Mouse (Mus musculus): ENCODE data around the gene Rab3b. TPM values are rescaled to one million over a fixed set of nuclear protein-coding genes. Genes with fewer than 3 reads are reported as not detected.

Gene Rab3b
- polyA plus RNA-seq, 1 experiment = 395 TPM

GRCm38 (mm10) chr4:108841920-108842578 lies 36.8 kb upstream of the Rab3b start:
- TF ChIP-seq POLR2A (IDR thresholded peaks at IDR 0.05; ENCODE audit: insufficient read depth, low read depth, low read length) = no peak
- no peak for TF ChIP-seq CTCF (IDR thresholded peaks at IDR 0.05; ENCODE audit: insufficient read depth, low read depth, low read length)
- 91% methylated on average over 7 of the region's 7 CpGs for WGBS
- Histone ChIP-seq H3K4me3 (ENCODE audit: insufficient read depth, low read depth, low read length) (no peak overlapping the region), H3K27ac (ENCODE audit: insufficient read depth, low read depth, low read length) (no peak overlapping the region), H3K4me1 (ENCODE audit: control insufficient read depth, insufficient read depth, low read length) (no peaks in the 10 kb centered on the region)

- Histone ChIP-seq H3K4me3 (ENCODE audit: insufficient read depth, low read depth, low read length) (no peak overlapping the region), H3K27ac (ENCODE audit: insufficient read depth, low read depth, low read length) (no peak overlapping the region), H3K4me1 (ENCODE audit: control insufficient read depth, insufficient read depth, low read length) (0 out of 2 replicates have a peak, but pooled peaks cover under 1% of the 10 kb centered on the region)
- TF ChIP-seq POLR2A (IDR thresholded peaks at IDR 0.05; ENCODE audit: insufficient read depth, low read depth, low read length) (no peak), CTCF (IDR thresholded peaks at IDR 0.05; ENCODE audit: insufficient read depth, low read depth, low read length) (no peak)
Measured at GRCm38 (mm10) chr4:108843336-108843735, 35.5 kb upstream of the Rab3b start.

- WGBS = 90% methylated on average over 5 of the region's 5 CpGs
- Histone ChIP-seq H3K4me3 (ENCODE audit: insufficient read depth, low read depth, low read length) (no peak overlapping the region), H3K4me1 (ENCODE audit: control insufficient read depth, insufficient read depth, low read length) (peaks cover 4% of the 10 kb centered on the region; the same call in 1 of the 2 replicates), H3K27ac (ENCODE audit: insufficient read depth, low read depth, low read length) (no peak overlapping the region)
- no peak for TF ChIP-seq POLR2A (IDR thresholded peaks at IDR 0.05; ENCODE audit: insufficient read depth, low read depth, low read length)
- TF ChIP-seq CTCF (IDR thresholded peaks at IDR 0.05; ENCODE audit: insufficient read depth, low read depth, low read length) = no peak
Measured at GRCm38 (mm10) chr4:108845824-108846569, 32.9 kb upstream of the Rab3b start.

- H3K4me3 ChIP-seq (ENCODE audit: insufficient read depth, low read depth, low read length) = peak within 1 kb of the TSS; percentile 95
- H3K27ac ChIP-seq (ENCODE audit: insufficient read depth, low read depth, low read length) = no peak within 1 kb of the TSS
- TF ChIP-seq CTCF (IDR thresholded peaks at IDR 0.05; ENCODE audit: insufficient read depth, low read depth, low read length) (no peak), POLR2A (IDR thresholded peaks at IDR 0.05; ENCODE audit: insufficient read depth, low read depth, low read length) (peak; percentile 38; the same call in 1 of the 2 replicates)
- WGBS = under 1% methylated on average over 77 of the region's 77 CpGs
- peaks cover 4% of the 10 kb centered on the region; the same call in 1 of the 2 replicates for H3K4me1 ChIP-seq (ENCODE audit: control insufficient read depth, insufficient read depth, low read length)
Measured at GRCm38 (mm10) chr4:108847715-108848504, 31.0 kb upstream of the Rab3b start, which contains the start of gene Kti12. TSS of gene Kti12 (plus strand) at chr4:108847785.

- Histone ChIP-seq H3K4me3 (ENCODE audit: insufficient read depth, low read depth, low read length) (peak within 1 kb of the TSS; percentile 95), H3K4me1 (ENCODE audit: control insufficient read depth, insufficient read depth, low read length) (peaks cover 4% of the 10 kb centered on the region; the same call in 1 of the 2 replicates), H3K27ac (ENCODE audit: insufficient read depth, low read depth, low read length) (no peak within 1 kb of the TSS)
- 7% methylated on average over 20 of the region's 20 CpGs for WGBS
- no peak for TF ChIP-seq POLR2A (IDR thresholded peaks at IDR 0.05; ENCODE audit: insufficient read depth, low read depth, low read length)
- TF ChIP-seq CTCF (IDR thresholded peaks at IDR 0.05; ENCODE audit: insufficient read depth, low read depth, low read length) = no peak
Measured at GRCm38 (mm10) chr4:108848505-108848848, 30.4 kb upstream of the Rab3b start, which contains the start of gene A730015C16Rik. TSS of gene A730015C16Rik (minus strand) at chr4:108848619.

- no peak for TF ChIP-seq CTCF (IDR thresholded peaks at IDR 0.05; ENCODE audit: insufficient read depth, low read depth, low read length)
- TF ChIP-seq POLR2A (IDR thresholded peaks at IDR 0.05; ENCODE audit: insufficient read depth, low read depth, low read length) = no peak
- Histone ChIP-seq H3K27ac (ENCODE audit: insufficient read depth, low read depth, low read length) (no peak overlapping the region), H3K4me3 (ENCODE audit: insufficient read depth, low read depth, low read length) (no peak overlapping the region), H3K4me1 (ENCODE audit: control insufficient read depth, insufficient read depth, low read length) (no peaks in the 10 kb centered on the region)
- 86% methylated on average over 7 of the region's 7 CpGs for WGBS
Measured at GRCm38 (mm10) chr4:108866806-108867205, 12.1 kb upstream of the Rab3b start.

GRCm38 (mm10) chr4:108869730-108870374 lies 9.0 kb upstream of the Rab3b start:
- TF ChIP-seq POLR2A (IDR thresholded peaks at IDR 0.05; ENCODE audit: insufficient read depth, low read depth, low read length) (no peak), CTCF (IDR thresholded peaks at IDR 0.05; ENCODE audit: insufficient read depth, low read depth, low read length) (no peak)
- WGBS = 40% methylated on average over 10 of the region's 10 CpGs
- H3K27ac ChIP-seq (ENCODE audit: insufficient read depth, low read depth, low read length) = no peak overlapping the region
- H3K4me1 ChIP-seq (ENCODE audit: control insufficient read depth, insufficient read depth, low read length) = no peaks in the 10 kb centered on the region
- no peak overlapping the region for H3K4me3 ChIP-seq (ENCODE audit: insufficient read depth, low read depth, low read length)

GRCm38 (mm10) chr4:108873746-108874145 lies 5.1 kb upstream of the Rab3b start:
- 95% methylated on average over 5 of the region's 5 CpGs for WGBS
- Histone ChIP-seq H3K27ac (ENCODE audit: insufficient read depth, low read depth, low read length) (no peak overlapping the region), H3K4me3 (ENCODE audit: insufficient read depth, low read depth, low read length) (no peak overlapping the region), H3K4me1 (ENCODE audit: control insufficient read depth, insufficient read depth, low read length) (peaks cover under 1% of the 10 kb centered on the region; the same call in 1 of the 2 replicates)
- TF ChIP-seq CTCF (IDR thresholded peaks at IDR 0.05; ENCODE audit: insufficient read depth, low read depth, low read length) (no peak), POLR2A (IDR thresholded peaks at IDR 0.05; ENCODE audit: insufficient read depth, low read depth, low read length) (no peak)

Data from olfactory bulb, adult 2 months (tissue).